Mouse (Mus musculus): ENCODE data around the gene Ubxn11.

Gene Ubxn11

DNA sequence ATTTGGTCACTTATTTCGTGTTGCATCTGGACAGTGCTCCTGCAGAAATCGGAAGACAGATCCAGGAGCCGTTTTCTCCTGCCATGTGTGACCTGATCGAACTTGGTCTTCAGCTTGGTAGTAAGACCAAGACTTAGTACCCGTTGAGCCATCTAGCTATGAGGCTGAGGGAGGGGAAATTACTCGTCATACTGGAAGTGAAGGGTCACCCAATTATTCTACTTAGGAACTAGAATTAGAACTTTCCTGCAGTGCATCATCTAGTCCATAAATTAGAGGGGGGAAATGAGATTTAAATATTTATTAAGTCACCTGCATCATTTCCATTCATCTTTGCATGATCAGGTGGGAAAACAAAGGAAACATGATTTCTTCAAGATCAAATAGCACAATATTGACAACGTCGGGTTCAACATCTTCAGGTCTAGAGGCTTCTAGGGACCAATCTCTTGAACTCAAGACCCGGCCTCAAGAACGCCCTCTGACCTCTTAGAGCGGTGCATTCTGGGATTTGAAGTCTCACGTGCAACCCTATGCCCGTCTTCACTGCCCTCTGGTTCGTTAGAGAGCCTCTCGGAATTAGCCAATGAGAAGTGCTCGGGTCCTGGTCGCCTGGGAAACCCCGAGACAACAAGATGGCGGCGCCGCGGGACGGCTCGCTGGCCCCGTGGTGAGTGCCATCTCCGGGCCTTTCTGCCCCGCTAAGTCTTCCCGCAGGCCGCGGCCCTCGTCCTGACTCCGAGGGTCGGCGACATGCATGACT, at the start of gene Ubxn11:
Gene Ubxn11, plus strand, starts transcription at position 592 of the 763 bp plus-strand sequence.
- DNase-seq (ENCODE audit: low read depth, low spot score), result peak; percentile 76

DNA sequence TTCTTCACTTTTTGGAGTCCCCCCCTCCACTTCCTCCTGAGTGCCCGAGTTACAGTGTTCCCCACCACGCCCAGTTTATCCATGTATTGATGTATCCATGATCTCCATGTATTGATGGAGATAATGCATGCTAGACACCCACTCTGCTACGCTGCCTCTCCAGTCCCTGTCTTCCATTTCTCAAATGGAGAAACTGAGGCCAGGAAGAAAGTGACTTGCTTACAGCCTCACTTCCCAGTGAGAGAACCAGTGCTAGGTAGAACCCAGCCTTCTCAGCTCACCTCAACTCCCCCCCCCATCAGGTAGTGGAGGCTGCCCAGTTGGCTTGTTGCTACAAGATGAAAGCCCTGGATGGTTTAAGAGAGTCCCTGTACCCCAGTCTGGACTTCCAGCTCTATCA, 48.8 kb upstream of the Ubxn11 start, which contains the start of gene Zfp683:
Gene Zfp683, plus strand, starts transcription at position 301 of the 400 bp plus-strand sequence.
- DNase-seq (ENCODE audit: low read depth, low spot score), result no peak

DNA sequence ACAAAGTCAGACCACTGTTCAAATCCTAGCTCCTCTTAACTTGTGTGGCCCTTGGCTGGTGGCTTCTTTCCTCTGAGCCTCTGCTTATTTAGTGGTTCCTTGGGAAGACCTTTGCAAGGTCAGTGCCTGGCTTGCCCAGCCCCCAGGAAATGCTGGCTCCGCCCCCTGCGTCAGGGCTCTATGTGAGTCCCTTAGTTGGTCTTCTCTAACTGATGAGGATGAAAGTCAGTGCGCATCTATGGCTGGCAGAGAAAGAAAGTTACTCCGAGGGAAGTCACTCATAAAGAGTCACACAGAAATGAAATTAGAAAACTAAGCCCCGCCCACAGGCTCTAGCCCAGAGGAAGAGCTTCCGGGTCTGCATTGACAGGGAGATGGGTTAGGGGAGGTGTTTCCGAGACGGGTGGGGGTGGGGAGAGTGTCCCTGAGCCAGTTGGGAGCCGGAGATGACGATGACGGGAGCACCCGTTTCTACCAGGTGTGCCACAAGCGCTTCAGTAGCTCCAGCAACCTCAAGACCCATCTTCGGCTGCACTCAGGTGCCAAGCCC, 44.1 kb upstream of the Ubxn11 start:
- no peak for DNase-seq (ENCODE audit: low read depth, low spot score)

DNA sequence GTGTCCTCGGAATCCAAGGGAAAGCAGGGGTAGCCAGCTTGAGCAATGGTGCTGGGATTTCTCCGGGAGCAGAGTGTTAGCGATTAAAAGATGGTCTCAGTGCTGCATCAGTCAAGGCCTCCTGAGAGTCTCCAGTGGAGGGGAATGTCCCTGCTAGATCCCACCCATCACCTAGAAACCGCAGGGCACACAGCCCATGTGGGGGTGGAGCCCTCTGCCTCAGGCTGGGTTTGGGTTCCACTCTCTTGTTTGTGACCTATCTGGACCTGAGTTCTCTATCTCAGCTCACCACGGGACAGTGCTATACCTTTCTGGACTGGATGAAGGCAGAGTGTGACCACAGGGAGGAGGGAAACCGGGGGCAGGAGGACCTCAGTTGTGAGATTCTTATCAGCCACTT, 43.5 kb upstream of the Ubxn11 start:
- DNase-seq (ENCODE audit: low read depth, low spot score), result no peak

DNA sequence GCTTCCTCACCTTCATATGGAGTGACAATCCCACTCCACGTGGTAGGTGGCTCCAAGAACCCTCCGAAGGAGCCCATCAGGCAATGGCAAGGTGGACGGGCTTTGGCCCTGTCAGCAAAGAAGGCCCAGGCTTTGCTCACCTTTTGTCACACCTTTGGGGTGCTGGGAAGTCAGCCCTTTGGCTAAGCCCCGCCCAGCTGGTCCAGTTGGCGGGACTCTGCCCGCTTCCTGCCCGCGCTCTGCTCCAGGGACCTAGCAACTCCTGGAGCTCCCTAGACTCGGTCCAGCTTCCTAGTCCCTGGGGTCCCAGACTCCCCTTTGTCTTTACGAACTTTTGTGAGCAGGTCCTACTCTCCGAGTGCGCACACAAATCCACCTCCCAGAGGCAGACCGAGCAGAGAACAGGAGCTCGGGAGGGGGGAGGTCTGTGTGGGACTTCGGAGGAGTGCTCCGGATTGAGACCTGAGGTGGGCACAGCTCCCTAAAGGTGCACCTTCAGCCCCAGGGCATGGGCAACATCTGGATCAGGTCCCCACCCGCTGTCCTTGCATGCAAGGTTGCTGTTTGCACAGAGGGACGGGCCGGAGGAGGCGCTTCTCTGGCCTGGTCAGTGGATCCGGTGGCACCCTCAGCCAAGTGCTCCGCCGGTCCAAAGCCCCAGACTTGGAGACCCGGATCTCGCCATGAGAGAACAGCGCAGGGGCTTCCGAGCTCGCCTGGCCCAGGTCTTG, 42.1 kb upstream of the Ubxn11 start, which contains the start of gene Crybg2:
Gene Crybg2, plus strand, starts transcription at position 681 of the 731 bp plus-strand sequence.
- DNase-seq (ENCODE audit: low read depth, low spot score), result no peak

DNA sequence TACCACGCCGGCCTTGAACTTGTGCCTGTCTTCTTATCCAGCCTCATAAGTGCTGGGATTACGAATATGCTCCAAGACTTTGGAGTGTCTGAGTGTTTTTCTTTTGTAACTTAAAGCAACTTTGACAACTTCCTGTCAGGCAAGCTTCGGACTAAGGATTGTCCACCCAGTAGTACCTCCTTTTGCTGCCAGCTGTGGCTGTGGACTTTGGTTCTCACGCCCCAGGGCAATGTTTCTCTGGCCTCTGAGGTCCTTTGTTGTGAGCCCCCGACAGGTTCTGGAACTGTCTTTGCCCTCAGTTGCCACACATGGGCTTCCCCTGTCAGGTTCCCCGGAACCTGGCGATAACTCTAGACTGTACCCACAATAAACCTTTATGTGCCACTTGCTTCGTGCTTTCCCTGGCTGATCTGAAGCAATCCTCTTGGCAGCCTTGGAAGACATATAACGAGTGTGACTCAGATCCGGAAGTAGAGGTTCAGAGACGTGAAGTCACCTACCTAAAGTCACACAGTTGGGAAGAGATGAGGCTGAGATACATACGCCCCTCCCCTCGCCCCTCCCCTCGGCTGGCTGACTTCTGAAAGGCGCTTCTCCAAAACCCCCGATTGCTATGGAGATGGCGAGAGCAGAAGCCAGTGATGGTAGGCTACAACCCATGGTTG, 41.1 kb upstream of the Ubxn11 start:
- no peak for DNase-seq (ENCODE audit: low read depth, low spot score)

DNA sequence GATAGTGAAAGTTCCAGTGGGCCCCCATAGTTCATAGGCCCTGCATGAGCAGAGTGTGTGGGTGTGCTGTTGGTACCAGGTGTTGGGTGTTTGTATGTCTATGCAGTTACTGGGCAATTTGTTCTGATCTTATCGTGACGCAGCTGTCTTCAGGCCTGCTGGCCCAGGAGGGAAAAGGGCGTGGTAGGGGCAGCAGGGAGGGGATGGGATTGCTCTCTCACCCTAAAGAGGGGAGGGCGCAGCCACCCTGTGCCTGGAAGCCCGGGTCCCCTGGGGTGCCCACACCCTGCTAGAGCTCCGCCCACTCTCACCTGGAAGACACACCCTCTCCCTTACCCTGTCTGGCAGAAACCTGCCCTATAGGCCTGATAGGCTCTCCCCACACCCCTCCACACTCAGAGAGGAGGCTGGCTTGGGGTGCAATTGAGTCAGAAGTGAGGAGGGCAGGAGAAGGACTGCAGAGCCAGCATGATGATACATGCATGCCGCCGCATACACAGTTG, 40.4 kb upstream of the Ubxn11 start:
- no peak for DNase-seq (ENCODE audit: low read depth, low spot score)

DNA sequence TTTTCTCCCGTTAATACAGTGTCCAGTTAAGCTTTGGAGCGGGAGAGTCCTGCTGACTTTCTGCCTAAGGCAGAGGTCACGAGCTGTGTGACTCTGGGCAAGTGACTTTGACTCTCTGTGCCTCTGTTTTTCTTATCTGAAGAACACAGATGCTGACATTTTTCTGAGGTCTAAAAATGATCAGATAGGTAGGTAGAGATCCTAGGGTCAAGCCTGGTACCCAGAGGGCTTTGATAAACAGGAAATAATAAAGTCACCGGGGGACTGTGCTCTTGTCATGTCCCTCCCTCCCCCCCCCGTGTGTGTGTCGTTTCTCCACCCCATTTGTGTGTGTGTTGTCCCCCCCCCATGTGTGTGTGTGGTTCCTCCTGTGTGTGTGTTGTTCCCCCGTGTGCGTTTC, 39.8 kb upstream of the Ubxn11 start:
- no peak for DNase-seq (ENCODE audit: low read depth, low spot score)

DNA sequence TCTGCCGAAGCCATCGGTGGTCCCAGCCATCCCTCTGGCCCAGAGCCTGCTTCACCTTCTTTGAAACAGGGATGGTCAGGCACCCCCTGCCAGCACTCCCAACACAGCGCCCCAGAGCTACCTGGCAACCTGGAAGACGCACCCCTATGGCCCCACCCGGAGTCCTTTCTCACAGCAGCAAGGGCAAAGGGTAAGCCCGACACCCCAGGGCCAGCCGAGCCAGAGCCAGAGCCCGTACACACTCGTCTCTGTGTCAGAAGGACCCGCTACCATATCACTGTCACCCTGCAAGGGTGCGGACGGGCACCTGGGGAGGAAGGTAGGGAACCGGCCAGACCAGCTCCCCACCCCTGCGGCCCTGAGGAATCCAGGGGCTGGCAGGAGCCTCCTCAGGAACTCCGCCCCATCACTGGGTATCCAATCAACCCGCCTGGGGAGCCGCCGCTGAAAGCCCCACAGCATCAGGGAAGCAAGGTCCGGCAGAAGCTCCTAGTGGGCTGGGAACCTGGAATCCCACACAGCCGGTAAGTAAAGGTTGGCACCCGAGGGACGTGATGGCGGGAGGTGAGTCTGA, 36.9 kb upstream of the Ubxn11 start:
- DNase-seq (ENCODE audit: low read depth, low spot score), result no peak

DNA sequence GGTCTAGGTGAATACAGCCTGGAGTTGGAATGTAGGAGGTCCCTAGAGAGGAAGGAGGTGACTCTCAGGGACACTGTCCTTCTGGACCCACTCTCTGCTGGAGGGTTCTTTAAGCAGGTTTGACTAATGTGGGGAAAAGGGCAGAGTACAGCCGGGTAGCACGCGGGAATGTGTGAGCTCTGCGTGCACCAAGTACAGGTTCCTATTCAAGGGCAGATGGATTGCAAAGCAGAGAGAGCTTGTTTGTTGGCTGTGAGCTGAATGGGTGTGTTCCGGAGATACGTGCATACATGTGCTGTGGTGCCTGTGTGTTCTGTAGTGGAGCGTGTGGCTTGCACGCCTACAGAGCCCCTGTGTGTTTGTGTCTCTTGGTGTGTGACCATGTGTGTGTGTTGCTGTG, 35.0 kb upstream of the Ubxn11 start:
- no peak for DNase-seq (ENCODE audit: low read depth, low spot score)

DNA sequence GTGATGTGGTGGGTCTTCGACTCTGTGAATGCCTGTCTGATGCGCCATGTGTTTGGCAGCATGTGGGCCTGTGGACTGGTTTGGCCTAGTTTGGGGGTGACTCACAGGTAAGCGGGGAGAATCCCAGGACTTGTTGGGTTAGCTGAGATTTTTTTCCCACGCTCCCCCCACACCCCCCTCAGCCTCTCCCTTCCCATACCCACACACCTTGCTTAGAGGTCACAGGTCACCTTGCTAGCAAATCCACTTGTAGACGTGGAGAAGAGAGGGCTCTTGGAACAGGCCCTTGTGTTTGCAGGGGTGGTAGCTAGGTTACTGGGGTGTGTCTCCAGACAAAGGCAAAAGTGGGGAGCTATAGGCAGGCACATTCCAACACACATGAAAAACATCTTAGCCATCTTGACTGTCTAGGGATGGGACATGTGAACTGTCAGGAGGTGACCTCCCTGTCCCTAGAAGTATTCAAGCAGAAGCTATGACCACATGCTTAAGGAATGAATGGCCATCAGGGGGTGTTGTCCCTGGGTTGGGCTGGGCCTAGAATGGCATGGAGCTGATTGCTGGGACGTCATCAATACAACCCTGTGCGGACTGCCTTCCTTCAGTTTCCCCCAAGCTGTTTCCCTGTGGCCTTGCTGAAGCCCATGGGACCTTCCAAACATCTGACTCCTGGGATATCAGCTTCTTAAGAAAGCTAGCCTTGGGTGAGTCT, 34.4 kb upstream of the Ubxn11 start:
- DNase-seq (ENCODE audit: low read depth, low spot score), result no peak

DNA sequence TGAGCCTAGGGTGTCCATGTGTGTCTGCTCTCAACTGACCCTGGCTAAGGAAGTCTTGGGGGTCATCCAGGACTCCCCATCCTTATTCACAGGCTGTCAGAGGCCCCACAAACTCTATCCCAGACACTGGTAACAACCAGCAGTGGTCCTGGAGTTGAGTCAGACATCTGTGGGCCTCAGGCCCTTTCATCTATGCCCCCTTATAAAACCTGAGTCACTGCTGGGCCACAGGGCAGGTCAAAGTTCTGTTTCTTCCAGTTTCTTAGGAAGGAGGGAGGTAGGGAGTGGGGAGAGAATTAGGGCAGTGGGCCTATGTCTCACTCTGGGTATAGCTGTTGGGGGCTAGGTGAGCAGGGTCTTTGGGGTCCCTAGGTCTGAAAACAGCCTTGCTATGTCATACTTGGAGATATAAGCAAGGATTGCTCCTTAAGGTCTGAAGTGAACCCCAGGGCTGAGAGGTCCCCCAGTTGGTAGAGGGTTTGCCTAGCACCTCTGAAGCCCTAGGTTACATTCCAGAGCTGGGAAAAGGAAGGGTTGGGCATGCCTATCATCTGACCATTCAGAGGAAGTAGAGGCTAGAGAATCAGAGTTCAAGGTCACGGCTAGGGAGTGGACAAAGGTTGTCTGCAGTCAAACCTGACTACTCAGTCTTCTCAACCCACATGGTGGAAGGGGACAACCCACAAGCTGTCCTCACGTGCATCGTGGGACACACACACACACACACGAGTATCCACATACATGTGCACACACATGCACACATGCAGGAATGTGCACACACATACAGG, 33.4 kb upstream of the Ubxn11 start:
- no peak for DNase-seq (ENCODE audit: low read depth, low spot score)

DNA sequence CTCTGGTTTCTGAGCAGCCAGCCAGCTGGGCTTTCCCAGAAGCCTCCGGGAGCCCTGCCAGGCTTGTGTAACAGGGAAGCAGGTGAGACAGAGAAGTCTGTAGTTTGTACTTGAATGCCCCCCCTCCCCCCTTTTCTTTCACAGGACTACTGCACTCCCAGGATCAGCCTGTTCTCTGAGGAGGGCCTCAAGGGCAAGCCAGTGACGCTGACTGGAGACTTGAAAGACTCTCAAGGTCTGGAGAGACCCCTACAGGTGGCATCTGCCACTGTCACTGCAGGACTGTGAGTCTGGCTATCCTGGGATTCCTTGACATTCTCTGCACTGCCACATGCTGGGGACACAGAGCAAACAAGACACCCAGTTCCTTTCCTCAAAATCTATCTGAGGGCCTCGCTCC, 23.7 kb upstream of the Ubxn11 start:
- DNase-seq (ENCODE audit: low read depth, low spot score), result peak; percentile 36

DNA sequence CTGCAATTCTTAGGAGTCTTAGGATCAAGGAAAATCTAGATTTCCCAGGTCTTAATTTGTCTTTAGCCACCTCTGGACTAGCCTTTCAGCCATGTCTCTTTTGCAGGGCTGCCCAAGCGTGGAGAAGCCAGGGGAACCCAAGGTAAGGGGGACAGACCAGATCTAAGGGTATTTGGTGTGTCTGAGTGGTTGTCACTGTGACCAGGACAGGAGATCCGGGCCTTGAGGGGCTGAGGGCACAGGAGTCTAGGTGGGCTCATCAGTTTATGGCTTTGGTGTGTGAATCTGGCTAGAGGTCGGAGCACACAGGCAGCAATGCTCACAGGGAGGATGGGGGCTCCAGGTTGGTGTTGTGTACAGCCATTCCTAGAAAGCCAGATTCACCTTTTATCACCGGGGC, 21.7 kb upstream of the Ubxn11 start:
- no peak for DNase-seq (ENCODE audit: low read depth, low spot score)

DNA sequence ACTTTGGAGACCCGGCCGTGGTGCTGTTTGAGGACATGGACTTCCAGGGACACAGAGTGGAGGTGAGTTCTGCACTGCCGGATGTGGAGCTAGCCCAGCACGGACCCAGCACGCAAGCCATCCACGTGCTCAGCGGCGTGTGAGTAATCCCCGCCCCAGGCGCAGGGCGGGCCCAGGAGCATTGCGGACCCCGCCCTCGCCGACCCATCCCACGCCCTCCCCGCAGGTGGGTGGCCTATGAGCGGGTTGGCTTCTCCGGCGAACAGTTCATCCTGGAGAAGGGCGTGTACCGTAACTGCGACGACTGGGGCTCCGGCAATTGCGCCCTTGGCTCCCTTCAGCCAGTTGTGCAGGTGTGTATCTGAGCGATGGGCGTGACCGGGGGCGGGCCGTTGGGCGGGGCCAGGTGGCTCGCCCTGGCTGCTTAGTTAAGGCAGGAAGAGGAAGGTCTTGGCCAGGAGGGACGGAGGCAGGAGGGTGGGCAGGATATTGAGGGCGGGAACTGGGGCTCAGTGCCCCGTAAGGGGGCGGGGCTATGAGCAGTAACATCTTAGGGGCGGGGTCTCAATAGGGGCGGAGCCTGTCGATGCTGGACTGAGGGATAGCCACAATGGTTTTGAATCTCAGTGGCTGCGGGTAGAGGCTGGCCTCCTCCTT, 20.5 kb upstream of the Ubxn11 start:
- DNase-seq (ENCODE audit: low read depth, low spot score), result peak; percentile 54

DNA sequence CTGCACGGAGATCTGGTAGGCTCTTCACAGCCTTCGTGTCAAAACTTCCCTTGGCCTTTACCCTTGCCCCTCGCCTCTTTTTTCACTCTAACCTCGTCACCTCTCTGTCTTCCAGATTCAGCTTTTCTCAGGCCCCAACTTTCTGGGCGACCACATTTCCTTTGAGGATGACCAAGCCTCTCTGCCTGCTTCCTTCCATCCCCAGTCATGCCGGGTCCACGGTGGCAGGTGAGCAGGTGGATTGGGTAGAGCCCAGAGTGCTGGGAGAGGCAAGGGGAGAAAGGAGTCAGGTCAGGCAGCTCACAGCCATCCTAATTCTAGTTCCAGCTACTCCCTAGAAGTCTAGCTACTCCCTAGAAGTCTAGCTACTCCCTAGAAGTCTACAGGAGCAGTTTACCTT, 19.9 kb upstream of the Ubxn11 start:
- DNase-seq (ENCODE audit: low read depth, low spot score), result no peak

DNA sequence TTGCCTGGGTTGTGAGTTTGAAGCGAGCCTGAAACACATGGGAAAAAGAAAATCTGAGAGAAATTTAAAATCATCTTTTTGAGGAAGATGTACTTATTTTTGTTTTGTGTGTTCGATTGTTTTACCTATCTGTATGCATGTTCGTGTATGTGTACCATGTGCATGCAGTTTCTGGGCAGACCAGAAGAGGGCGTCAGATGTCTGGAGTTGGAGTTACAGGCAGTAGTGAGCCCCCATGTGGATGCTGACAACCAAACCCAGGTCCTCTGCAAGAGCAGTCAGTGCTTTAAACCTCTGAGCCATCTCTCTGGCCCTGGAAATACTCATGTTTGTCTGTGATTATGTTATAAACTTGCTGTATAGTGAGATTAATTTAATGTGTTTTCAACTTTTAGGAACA, 17.4 kb upstream of the Ubxn11 start:
- DNase-seq (ENCODE audit: low read depth, low spot score), result no peak

DNA sequence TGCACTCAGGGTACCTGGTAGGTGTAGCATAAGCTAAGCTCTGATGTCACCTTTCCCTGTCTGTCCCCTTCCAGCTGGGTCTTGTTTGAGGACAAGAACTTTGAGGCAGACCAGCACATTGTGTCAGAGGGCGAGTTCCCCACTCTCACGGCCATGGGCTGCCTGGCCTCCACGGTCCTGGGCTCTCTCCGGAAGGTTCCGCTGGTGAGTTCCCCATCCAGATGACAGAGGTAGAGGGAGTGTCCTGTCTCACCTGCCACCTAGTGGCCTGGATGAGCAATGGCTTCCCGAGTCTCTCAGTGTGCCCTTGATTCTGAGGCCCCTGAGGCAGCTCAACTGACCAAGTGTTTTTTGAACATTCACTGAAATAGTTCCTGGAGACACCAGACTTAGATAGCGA, 15.0 kb upstream of the Ubxn11 start:
- no peak for DNase-seq (ENCODE audit: low read depth, low spot score)

DNA sequence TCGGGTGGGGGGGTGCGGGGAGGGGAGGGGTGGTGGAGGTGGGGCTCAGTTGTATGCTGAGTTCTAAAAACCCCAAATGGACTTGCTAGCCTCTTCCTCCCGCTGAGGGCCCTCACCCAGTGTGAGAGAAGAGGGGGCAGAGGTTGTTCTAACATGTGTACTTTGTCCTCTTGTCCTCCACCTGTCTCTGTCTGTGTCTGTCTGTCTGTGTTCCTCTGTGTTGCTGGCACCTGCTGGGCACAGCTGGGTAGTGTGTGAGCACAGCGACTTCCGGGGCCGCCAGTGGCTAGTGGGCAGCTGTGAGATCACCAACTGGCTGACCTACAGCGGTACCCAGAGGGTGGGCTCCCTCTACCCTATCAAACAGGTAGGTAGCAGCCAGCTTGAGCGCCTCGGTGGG, 13.3 kb upstream of the Ubxn11 start:
- no peak for DNase-seq (ENCODE audit: low read depth, low spot score)

Measured in embryo, embryonic 11.5 days (tissue).